Mouse (Mus musculus) thymus, adult 2 months (tissue): ENCODE data around the gene Atp11b. TPM values are rescaled to one million over a fixed set of nuclear protein-coding genes. Genes with fewer than 3 reads are reported as not detected.

ENCODE experiments used
- DNase-seq: peaks from one replicate; pipeline ENCODE4 v3.0.0; 2021
- H3K27ac ChIP-seq: fragments of 200-500 bp; 2 replicates; pipeline ENCODE4 v1.5.1; 2012; ENCODE audit warnings: low read length, control low read depth; ENCODE audit not compliant: control insufficient read depth, insufficient read depth
- H3K27me3 ChIP-seq: fragments of 200-500 bp; 2 replicates; pipeline ENCODE4 v1.6.1; 2012; ENCODE audit warnings: mild to moderate bottlenecking, low read length, moderate library complexity, mixed read lengths; ENCODE audit not compliant: control insufficient read depth, insufficient read depth
- H3K36me3 ChIP-seq: fragments of 200-500 bp; 2 replicates; pipeline ENCODE4 v1.6.1; 2012; ENCODE audit warnings: mild to moderate bottlenecking, low read length, moderate library complexity; ENCODE audit not compliant: control insufficient read depth, insufficient read depth
- H3K4me1 ChIP-seq: fragments of 200-500 bp; replicated peaks from 2 replicates; pipeline ENCODE4 v1.6.1; 2012; ENCODE audit warnings: low read length; ENCODE audit not compliant: control insufficient read depth, insufficient read depth
- H3K4me3 ChIP-seq: fragments of 200-500 bp; 2 replicates; pipeline ENCODE4 v1.5.1; 2012; ENCODE audit warnings: mild to moderate bottlenecking, low read length, control low read depth, moderate library complexity; ENCODE audit not compliant: control insufficient read depth, insufficient read depth
- CTCF ChIP-seq: fragments of 200-500 bp; IDR thresholded peaks from 2 replicates; pipeline ENCODE4 v1.5.1; 2012; ENCODE audit warnings: mild to moderate bottlenecking, control low read depth, low read length, moderate library complexity, borderline replicate concordance; ENCODE audit not compliant: control insufficient read depth, poor library complexity, insufficient read depth; ENCODE audit errors: extremely low read depth
- POLR2A ChIP-seq: fragments of 200-500 bp; IDR thresholded peaks from 2 replicates; pipeline ENCODE4 v1.6.1; 2012; ENCODE audit warnings: mild to moderate bottlenecking, low read length, control low read depth, moderate library complexity; ENCODE audit not compliant: control insufficient read depth, poor library complexity, insufficient read depth; ENCODE audit errors: extremely low read depth
- WGBS: fragments of 180-500 bp; shearing (Covaris S2); methylation state at CpG from one replicate; pipeline ENCODE4 v1.1.7; 2018; 5-methylcytosine and 5-hydroxymethylcytosine counted together
- polyA plus RNA-seq: library from polyadenylated mRNA; depleted of rRNA; stranded (reverse); fragments of >200 nt; gene quantifications from 2 replicates; pipeline ENCODE4 v1.2.3, GENCODE M21; 2012; rRNA removed

Atp11b gene
- polyA plus RNA-seq = 35.6 and 37.5 TPM in 2 replicates

DNA sequence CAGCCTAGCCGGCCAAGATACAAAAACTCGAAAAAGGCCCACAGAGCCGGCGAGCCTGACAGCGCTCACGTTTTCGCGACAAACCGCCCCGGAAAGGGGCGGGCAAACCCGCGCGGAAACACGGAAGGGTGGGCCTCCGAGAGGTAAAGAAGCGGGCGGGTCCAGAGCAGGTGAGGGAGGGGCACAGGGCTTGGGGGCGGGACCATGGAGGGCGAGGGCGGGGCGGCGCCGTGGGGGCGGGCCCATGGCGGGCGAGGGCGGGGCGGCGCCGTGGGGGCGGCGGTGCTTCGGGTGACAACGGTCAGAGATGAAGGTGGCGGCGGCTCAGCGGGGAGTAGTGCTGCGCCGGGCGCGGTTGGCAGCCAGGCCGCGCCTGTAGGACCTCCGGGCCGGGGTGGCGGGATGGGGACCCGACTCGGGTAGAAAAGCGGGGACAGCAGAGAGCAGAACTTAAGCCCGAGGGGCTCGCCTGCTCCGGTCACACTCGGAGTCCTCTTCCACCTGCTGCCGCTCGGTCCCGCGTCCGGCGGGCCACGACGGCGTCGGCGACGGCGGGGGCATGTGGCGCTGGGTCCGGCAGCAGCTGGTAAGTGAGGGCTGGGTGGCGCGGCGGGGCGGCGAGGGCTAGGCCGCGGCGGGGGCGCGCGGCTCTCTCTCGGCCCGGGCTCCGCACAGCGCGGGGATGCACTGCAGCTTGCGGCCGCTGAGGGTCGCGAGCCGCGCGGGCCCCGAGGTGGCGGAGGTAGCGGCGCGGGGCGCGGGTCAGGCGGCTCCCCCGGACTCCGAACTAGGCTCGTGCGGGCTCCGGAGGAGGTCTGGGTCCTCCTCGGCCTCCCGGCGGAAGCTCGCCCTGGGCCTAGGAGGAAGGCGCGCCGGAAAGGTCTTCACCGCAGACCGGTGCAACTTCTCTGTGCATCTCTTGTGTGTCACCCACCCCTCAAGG is at the start of gene Atp11b:
Gene Atp11b, plus strand, starts transcription at position 282 of the 943 bp plus-strand sequence.
- TF ChIP-seq POLR2A (peak; percentile 84), CTCF (peak; percentile 76)
- peak within 1 kb of the TSS; percentile 47 for H3K27ac ChIP-seq
- no peaks in the 10 kb centered on the region for H3K27me3 ChIP-seq
- H3K4me1 ChIP-seq = peaks cover 4% of the 10 kb centered on the region; the same call in 1 of the 2 replicates
- peak within 1 kb of the TSS; percentile 87 for H3K4me3 ChIP-seq
- WGBS = under 1% methylated on average over 110 of the region's 114 CpGs
- peak; percentile 85 for DNase-seq
- no peaks in the 10 kb centered on the region for H3K36me3 ChIP-seq

DNA sequence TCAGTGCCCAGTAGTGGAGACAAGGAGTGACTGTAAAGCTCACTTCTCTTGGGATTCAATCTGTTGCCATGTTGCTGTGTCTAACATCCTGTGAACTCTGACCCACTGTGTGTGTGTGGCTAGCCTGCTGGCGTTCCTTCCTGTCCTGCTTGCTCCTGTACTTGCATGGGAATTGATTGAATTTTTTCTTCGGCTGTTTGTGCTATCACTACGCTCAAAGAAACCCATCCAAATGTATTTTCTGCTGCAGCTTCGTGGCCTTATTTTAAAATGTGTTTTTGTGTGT is 49.6 kb upstream of the Atp11b start:
- Histone ChIP-seq H3K4me1 (no peaks in the 10 kb centered on the region), H3K27me3 (no peaks in the 10 kb centered on the region), H3K36me3 (no peaks in the 10 kb centered on the region), H3K27ac (no peak overlapping the region), H3K4me3 (no peak overlapping the region)
- no peak for TF ChIP-seq CTCF
- no peak for TF ChIP-seq POLR2A
- WGBS = 90% methylated on average over 4 of the region's 4 CpGs
- DNase-seq = no peak

DNA sequence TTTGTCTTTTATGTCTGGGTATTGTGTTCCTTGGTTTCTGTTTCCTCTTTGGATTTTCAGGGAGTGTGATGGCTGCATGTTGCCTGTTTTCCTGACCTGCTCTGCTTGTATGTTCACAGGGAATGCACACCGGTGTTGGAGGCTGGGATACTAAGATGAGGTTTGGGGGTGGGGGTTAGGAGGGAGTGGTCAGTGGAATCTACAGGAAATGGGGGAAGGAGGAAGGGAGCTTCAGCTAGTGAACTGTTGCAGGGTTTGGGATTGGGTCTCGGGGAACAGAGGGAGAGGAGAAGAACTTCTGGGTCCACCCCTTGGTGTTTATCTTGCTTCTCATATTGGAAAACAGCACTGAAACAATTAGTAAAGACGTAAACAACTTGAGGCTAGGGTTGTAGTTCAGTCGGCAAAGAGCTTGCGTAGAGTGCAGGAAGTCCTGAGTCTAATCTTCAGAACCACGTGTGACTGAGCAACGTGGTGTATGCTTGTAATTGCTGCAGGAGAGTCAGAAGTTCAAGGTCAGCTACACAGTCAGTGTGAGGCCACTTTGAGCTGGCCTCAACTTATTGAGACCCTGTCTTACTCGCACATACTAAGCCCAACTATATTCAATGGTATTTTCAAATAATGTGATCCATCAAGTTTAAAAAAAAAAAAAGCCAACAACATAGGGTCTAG is 34.2 kb upstream of the Atp11b start:
- WGBS = 80% methylated on average over 8 of the region's 8 CpGs
- no peak overlapping the region for H3K27ac ChIP-seq
- peaks cover 32% of the 10 kb centered on the region for H3K4me1 ChIP-seq
- H3K4me3 ChIP-seq = no peak overlapping the region
- no peak for DNase-seq
- H3K27me3 ChIP-seq = no peaks in the 10 kb centered on the region
- no peaks in the 10 kb centered on the region for H3K36me3 ChIP-seq
- no peak for TF ChIP-seq POLR2A
- no peak for TF ChIP-seq CTCF

GRCm38 (mm10) chr3:35720801-35721200 is 33.1 kb upstream of the Atp11b start:
- H3K27me3 ChIP-seq = no peaks in the 10 kb centered on the region
- H3K27ac ChIP-seq = peak overlapping the region; percentile 79
- peaks cover 32% of the 10 kb centered on the region for H3K4me1 ChIP-seq
- peak; percentile 61 for DNase-seq
- 12% methylated on average over 3 of the region's 3 CpGs for whole genome bisulfite sequencing
- no peaks in the 10 kb centered on the region for H3K36me3 ChIP-seq
- no peak for TF ChIP-seq POLR2A
- TF ChIP-seq CTCF = no peak
- no peak overlapping the region for H3K4me3 ChIP-seq

DNA sequence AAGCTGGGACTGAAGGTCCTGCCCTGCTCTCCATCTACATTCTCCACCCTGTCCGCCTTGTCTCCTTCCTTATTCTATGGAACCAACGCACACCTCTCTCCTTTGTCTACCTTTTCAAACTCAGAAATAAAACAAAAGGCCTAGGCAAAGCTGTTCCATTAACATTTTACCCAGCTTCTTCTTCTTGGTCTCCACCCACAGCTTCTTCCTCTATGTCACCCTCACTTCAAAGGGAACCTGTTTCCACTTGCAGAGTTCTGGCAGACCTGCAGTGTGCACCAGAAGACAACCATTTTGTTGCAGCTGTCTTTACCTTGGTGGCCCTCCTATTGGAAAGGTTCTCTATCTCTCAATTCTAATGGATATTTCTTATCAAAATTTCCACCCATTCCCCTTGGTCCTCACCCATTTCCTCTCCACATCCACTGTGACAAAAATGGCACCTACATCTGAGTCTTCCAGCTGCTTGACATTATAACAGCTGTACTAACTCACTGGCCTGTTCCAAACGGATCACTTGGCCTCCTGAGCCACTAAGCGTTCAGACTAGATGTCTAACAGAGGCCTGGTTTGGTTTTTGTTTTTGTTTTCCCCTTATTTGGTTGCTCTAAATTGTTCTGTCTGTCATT is 32.0 kb upstream of the Atp11b start:
- TF ChIP-seq CTCF = no peak
- TF ChIP-seq POLR2A = no peak
- Histone ChIP-seq H3K27ac (peak overlapping the region; percentile 100), H3K4me1 (peaks cover 32% of the 10 kb centered on the region), H3K27me3 (no peaks in the 10 kb centered on the region), H3K4me3 (no peak overlapping the region), H3K36me3 (no peaks in the 10 kb centered on the region)
- DNase-seq = peak; percentile 46
- 78% methylated on average over 4 of the region's 4 CpGs for WGBS

- TF ChIP-seq POLR2A = no peak
- no peak for TF ChIP-seq CTCF
These were observed 31.1 kb upstream of the Atp11b start for GRCm38 (mm10) chr3:35722811-35723210.

More at GRCm38 (mm10) chr3:35722811-35723210, 31.1 kb upstream of the Atp11b start:
- DNase-seq = no peak
- WGBS = 96% methylated on average over 7 of the region's 7 CpGs
- Histone ChIP-seq H3K36me3 (no peaks in the 10 kb centered on the region), H3K27ac (peak overlapping the region; percentile 58; the same call in 1 of the 2 replicates), H3K4me3 (no peak overlapping the region), H3K4me1 (peaks cover 32% of the 10 kb centered on the region), H3K27me3 (no peaks in the 10 kb centered on the region)
